Mouse (Mus musculus): ENCODE results near the gene Tpbgl.

The Tpbgl gene

GRCm38 (mm10) chr7:99641245-99641644, 14.3 kb upstream of the Tpbgl start:
- DNase-seq: no peak

DNA sequence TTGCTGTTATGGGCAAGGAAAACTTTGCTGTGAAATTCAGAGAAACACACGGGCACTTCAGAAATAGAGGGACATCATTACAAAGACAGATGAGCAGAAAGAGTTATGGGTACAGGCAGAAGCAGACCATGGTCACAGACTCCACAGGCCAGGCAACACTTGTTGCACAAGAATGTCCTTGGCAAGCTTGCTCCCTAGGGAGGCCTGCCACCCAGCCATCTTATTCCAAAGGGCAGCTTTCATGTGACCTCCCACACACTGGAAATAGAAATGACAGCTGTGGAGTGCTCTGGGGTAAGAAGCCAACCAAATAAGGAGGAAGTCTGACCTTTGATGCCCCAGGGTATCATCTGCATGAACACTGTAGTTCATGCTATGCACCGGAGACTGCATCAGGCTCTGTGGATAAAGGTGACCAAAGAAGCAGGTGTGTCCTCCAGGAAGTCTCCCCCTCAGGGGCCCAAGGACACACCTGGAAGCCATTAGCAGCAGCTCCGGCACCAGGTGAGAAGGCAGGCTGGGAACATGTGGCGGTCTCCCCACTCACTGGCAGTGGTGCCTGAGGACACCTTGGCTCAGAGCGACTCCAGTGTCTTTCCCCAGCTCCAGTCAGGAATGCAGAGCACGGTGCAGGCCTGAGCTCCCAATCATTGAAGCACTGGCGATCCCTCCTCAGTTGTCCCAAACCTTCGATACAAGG, 7.2 kb upstream of the Tpbgl start:
- no peak for DNase-seq

GRCm38 (mm10) chr7:99632286-99632685, 5.4 kb upstream of the Tpbgl start:
- no peak for DNase-seq

DNA sequence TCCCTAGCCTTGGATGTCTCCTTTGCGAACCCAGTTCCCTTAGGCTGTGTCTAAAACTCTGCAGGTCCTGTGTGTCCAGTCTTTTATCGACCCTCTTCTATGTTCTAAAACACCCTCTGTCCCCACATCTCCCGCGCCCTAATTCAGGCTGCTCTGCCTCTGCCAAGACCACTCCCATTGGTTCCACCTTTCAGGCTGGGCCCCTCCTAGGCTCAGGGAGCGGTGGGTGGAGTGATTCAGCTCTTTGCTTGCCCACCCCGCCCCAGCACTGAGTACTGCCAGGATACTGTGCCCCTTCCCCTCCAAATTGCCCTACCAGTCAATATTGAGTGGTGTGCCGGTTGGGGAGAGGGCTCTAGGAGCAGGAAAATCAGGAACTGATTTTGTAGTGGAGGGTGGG, 463 bp upstream of the Tpbgl start:
- no peak for DNase-seq

- DNase-seq: peak; percentile 79
These were observed 1.1 kb downstream of the Tpbgl start for GRCm38 (mm10) chr7:99625722-99626375.

- DNase-seq: no peak
These were observed 8.0 kb downstream of the Tpbgl start for GRCm38 (mm10) chr7:99618860-99619259.

DNA sequence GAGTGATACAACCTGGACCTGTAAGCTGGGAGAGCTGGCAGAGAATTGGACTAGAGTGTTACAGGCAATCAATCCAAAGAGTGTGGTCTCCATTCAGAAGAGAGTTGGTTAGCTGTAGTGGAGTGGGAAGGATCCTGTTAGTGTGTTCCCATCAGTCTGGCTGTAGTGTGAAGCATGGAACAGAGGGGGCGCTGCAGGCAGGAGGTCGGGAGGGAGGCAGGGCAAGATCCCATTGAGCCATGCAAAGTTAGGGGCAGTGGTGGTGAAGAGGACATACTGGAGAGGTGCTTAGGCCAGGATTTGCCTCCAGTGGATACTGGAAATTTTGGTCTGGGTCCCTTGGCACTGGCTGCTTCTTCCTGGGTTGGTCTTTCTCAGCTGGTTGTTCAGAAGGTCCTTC, 8.6 kb downstream of the Tpbgl start:
- DNase-seq: no peak

DNA sequence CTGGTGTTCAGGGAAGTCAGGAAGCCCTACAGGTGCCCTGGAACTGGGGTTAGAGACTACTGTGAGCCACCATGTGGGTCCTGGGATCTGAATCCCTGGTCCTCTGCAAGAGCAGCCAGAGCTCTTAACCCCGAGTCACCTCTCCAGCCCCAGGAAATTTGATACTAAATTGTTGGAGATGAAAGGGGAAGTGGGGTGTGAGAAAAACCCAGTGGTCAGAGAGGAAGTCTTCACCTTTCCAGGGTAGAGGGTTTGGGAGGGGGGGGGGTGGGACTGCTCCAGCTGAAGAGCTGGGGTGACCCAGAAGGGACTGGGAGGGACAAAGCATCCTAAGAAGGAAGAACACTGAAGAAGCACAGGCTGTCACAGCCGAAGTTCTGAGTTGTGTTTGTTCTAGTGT, 19.3 kb downstream of the Tpbgl start:
- no peak for DNase-seq

GRCm38 (mm10) chr7:99606766-99607165, 20.1 kb downstream of the Tpbgl start:
- no peak for DNase-seq

DNA sequence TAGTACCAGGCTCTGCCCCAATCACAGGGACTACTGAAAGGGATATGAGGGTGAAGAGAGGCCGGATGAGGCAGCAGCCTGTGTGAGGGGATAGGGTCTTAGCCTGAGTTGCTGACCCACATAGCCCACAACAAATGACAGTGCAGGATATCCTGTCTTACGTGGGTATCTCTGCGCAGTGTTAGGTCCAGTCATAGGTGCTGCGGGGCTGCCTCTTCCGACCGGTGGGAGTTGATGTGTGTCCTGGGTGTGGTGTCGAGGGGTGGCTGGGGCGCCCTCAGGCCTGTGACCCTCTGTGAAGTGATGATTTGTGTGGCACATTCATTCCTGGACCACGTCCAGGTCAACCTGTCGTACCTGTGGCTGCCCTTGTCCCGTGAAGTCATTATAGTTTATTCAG, 20.6 kb downstream of the Tpbgl start:
- DNase-seq: no peak

GRCm38 (mm10) chr7:99605058-99605457, 21.8 kb downstream of the Tpbgl start:
- no peak for DNase-seq

GRCm38 (mm10) chr7:99603875-99604662, 22.8 kb downstream of the Tpbgl start:
- no peak for DNase-seq

DNA sequence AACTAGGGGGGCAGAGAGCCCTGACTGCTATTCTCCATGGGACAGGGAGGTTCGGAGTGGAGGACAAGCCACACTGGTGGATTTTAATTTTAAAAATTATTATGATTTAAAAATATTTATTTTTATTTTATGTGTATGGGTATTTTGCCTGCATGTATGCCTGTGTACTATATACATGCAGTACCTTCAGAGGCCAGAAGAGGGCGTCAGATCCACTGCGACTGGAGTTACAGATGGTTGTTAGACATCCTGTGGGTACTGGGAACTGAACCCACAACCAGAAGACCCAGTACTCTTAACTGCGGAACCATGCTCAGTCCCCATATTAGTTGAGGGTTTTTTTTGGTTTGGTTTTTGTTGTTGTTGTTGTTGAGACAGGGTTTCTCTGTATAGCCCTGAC, 28.2 kb downstream of the Tpbgl start:
- no peak for DNase-seq

DNA sequence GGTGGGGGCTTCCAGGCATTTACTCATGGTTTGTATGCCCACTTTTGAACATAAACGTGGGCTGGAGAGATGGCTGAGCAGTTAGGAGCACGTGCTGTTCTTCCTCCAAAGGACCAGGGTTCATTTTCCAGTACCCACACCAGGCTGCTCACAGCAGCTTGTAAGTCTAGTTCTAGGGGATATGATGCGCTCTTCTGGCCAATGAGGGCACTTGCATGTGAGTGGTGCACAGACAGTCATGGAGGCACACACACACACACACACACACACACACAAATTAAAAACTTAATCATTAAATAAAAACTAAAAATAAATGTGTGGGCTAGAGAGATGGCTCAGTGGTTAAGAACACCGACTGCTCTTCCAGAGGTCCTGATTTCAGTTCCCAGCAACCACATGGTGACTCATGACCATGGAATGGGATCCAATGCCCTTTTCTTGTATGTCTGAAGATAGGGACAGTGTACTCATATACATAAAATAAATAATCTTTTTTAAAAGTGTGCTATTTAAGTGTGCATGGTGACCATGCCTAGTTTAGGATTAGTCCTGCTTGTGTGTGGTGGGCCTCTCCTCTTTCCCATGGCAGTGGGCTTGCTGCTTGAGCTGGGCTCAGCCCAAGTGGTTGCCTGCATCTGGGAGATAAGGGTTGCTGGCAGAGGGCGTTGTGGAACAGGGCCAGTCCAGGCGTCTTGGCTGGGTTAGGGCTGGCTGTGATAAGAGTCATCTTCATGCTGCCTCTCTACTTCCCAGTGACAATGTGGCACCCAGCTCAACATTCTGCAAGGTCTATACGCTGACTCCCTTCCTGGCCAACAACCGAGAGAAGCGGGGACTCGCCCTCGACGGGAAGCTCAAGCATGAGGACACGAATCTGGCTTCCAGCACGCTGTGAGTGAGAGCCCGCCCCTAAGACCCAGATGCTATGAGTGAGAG, 32.8 kb downstream of the Tpbgl start:
- DNase-seq: no peak

DNA sequence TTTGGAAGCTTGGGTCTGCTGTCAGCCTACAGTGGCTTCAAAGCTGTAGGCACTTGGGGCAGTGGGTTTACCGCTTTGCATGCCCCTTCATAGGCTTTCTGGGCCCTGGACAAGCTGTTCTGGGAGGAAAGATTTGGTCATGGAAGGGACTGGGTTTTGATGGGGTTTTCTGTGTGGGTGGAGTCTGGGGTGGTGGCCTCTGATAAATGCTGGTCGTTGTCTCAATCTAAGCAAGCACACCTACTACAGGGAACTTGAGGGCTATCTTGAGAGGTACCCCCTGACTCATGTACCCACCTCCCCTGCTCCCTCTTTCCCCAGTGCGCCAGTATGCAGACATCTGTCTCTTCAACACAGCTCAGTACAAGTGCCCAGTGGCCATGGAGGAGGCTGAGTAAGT, 34.2 kb downstream of the Tpbgl start:
- DNase-seq: no peak

- DNase-seq: no peak
These were observed 36.3 kb downstream of the Tpbgl start for GRCm38 (mm10) chr7:99590646-99591045.

GRCm38 (mm10) chr7:99590064-99590463, 36.8 kb downstream of the Tpbgl start:
- DNase-seq: peak; percentile 28

- DNase-seq: no peak
These were observed 40.9 kb downstream of the Tpbgl start for GRCm38 (mm10) chr7:99585976-99586375.

DNA sequence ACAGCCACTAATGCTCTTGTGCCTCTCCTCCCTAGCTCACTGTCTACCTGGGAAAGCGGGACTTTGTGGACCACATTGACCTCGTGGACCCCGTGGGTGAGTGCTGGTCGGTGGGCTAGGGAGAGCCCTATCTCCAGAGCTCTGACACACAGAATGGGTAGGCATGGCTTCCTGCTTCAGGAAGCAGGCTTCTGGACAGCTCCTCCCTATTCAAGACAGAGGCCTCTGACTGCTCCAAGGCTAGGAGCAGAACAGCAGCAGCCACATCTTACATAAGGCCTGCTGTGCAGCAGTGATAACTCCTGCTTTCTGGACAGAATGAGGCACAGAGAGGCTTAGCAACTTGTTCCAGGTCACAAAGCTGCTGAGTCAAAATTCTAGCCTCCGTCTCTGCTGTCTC, 43.3 kb downstream of the Tpbgl start:
- DNase-seq: no peak

GRCm38 (mm10) chr7:99582867-99583266, 44.0 kb downstream of the Tpbgl start:
- peak; percentile 48 for DNase-seq

DNA sequence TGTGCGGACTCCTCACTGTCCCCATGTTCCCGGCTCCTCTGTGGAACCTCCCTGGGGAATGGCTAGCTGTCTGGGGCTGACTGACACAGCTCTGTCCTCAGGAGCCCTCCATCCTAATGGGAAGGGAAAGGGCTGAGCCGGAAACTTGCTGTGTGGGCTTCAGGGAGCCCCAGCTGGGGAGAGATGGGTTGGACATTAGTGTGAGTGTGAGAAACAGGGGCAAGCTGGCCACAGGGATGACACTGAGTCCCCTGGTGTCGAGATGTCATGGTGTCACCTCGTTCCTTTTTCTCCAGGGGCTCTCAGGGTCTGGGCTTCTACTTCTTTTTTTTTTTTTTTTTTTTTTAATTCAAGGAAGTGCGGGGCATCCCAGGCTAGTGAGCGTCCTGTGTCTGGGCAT, 44.6 kb downstream of the Tpbgl start:
- DNase-seq: no peak

- no peak for DNase-seq
These were observed 46.7 kb downstream of the Tpbgl start for GRCm38 (mm10) chr7:99580247-99580646.

All from kidney, adult 11 months (tissue).